Mouse (Mus musculus) limb, embryonic 14.5 days (tissue): Measurements from ENCODE around the gene Tssk4. TPM values are rescaled to one million over a fixed set of nuclear protein-coding genes. Genes with fewer than 3 reads are reported as not detected.

Experiments
- ATAC-seq: fragments of 200-750 bp; cut with Nextera tagmentation; 2 replicates; pipeline ENCODE4 v1.8.0; 2017; ENCODE audit warnings: low read depth, moderate number of reproducible peaks, moderate TSS enrichment; ENCODE audit not compliant: low FRiP score
- DNase-seq: peaks from one replicate; pipeline ENCODE4 v3.0.0-alpha.2; 2015; ENCODE audit warnings: low spot score
- H3K27ac ChIP-seq: fragments of 300-500 bp; sonication (generic); replicated peaks from 2 replicates; pipeline ENCODE4 v1.5.1; 2014; ENCODE audit warnings: low read depth, mild to moderate bottlenecking, low read length, moderate library complexity, mixed read lengths
- H3K27me3 ChIP-seq: fragments of 300-500 bp; sonication (generic); 2 replicates; pipeline ENCODE4 v1.6.1; 2014; ENCODE audit warnings: low read length, mixed read lengths; ENCODE audit not compliant: control insufficient read depth, insufficient read depth
- H3K36me3 ChIP-seq: fragments of 300-500 bp; sonication (generic); 2 replicates; pipeline ENCODE4 v1.6.1; 2014; ENCODE audit warnings: mild to moderate bottlenecking, low read length, moderate library complexity, mixed read lengths; ENCODE audit not compliant: control insufficient read depth, insufficient read depth
- H3K4me1 ChIP-seq: fragments of 300-500 bp; sonication (generic); 2 replicates; pipeline ENCODE4 v1.6.1; 2014; ENCODE audit warnings: antibody characterized with exemption, low read length, mixed read lengths; ENCODE audit not compliant: control insufficient read depth, insufficient read depth
- H3K4me2 ChIP-seq: fragments of 300-500 bp; sonication (generic); replicated peaks from 2 replicates; pipeline ENCODE4 v1.6.1; 2014; ENCODE audit warnings: low read depth, mild to moderate bottlenecking, low read length, moderate library complexity; ENCODE audit not compliant: severe bottlenecking
- H3K4me3 ChIP-seq: fragments of 300-500 bp; sonication (generic); replicated peaks from 2 replicates; pipeline ENCODE4 v1.5.1; 2014; ENCODE audit warnings: low read length
- H3K9ac ChIP-seq: fragments of 300-500 bp; sonication (generic); 2 replicates; pipeline ENCODE4 v1.6.1; 2014; ENCODE audit warnings: mild to moderate bottlenecking, low read depth, low read length, moderate library complexity; ENCODE audit not compliant: severe bottlenecking
- H3K9me3 ChIP-seq: fragments of 300-500 bp; sonication (generic); 2 replicates; pipeline ENCODE4 v1.6.1; 2016; ENCODE audit warnings: low read length; ENCODE audit not compliant: control insufficient read depth
- POLR2A ChIP-seq: fragments of 200-500 bp; IDR thresholded peaks from 2 replicates; pipeline ENCODE4 v1.8.0; 2012; ENCODE audit warnings: inconsistent platforms, mild to moderate bottlenecking, moderate library complexity, borderline replicate concordance; ENCODE audit not compliant: insufficient read depth, insufficient read length; ENCODE audit errors: extremely low read depth
- WGBS: fragments of 180-500 bp; shearing (Covaris S2); extraction: QIAGEN DNeasy Blood & Tissue Kit; methylation state at CpG from one replicate; pipeline ENCODE4 v1.1.7; 2014; 5-methylcytosine and 5-hydroxymethylcytosine counted together
- polyA plus RNA-seq, 2 experiments: library from polyadenylated mRNA; depleted of rRNA in 1 of 2; stranded (reverse) in 1 of 2; unstranded in 1 of 2; fragments of >200 nt; fragmentation: Nextera tagmentation in 1 of 2; extraction: Ambion mirVana in 1 of 2; gene quantifications; 2 replicates each; pipeline versions ENCODE4 v1.2.1 to v1.2.3; 2012 to 2014

Tssk4 gene
- polyA plus RNA-seq, 2 experiments, result 1.4 to 3.3 TPM

- H3K27me3 ChIP-seq, result no peaks in the 10 kb centered on the region
- peaks cover 37% of the 10 kb centered on the region for H3K36me3 ChIP-seq
- peak within 1 kb of the TSS; percentile 79 for H3K27ac ChIP-seq
- WGBS, result under 1% methylated on average over 39 of the region's 39 CpGs
- peak; percentile 91 for DNase-seq
- no peak for TF ChIP-seq POLR2A
- H3K4me1 ChIP-seq, result peaks cover 5% of the 10 kb centered on the region
- peak; percentile 94 for ATAC-seq
- peak within 1 kb of the TSS; percentile 62 for H3K4me3 ChIP-seq
- peak within 1 kb of the TSS; percentile 68 for H3K9ac ChIP-seq
- H3K4me2 ChIP-seq, result peak within 1 kb of the TSS; percentile 59
- no peaks in the 10 kb centered on the region for H3K9me3 ChIP-seq
These were observed 10.1 kb downstream of the Tssk4 start, which contains the start of gene Mdp1 for GRCm38 (mm10) chr14:55659960-55660573. Gene Mdp1 (minus strand): TSS chr14:55660508.

- no peaks in the 10 kb centered on the region for H3K9me3 ChIP-seq
- peak overlapping the region; percentile 59 for H3K4me2 ChIP-seq
- peak overlapping the region; percentile 68; the same call in 1 of the 2 replicates for H3K9ac ChIP-seq
- peaks cover 5% of the 10 kb centered on the region for H3K4me1 ChIP-seq
- H3K27ac ChIP-seq, result peak overlapping the region; percentile 53
- no peak; the same call in 1 of the 2 replicates for ATAC-seq
- TF ChIP-seq POLR2A, result no peak
- H3K4me3 ChIP-seq, result peak overlapping the region; percentile 62
- peaks cover 37% of the 10 kb centered on the region for H3K36me3 ChIP-seq
- no peak for DNase-seq
- 25% methylated on average over 2 of the region's 2 CpGs for WGBS
- H3K27me3 ChIP-seq, result no peaks in the 10 kb centered on the region
These were observed 10.7 kb downstream of the Tssk4 start for GRCm38 (mm10) chr14:55660636-55661035.

- Histone ChIP-seq H3K4me1 (peaks cover 10% of the 10 kb centered on the region), H3K9me3 (no peaks in the 10 kb centered on the region), H3K4me2 (peak overlapping the region; percentile 59), H3K27me3 (no peaks in the 10 kb centered on the region), H3K27ac (peak overlapping the region; percentile 89), H3K36me3 (peaks cover 27% of the 10 kb centered on the region), H3K4me3 (peak overlapping the region; percentile 74), H3K9ac (peak overlapping the region; percentile 78)
- TF ChIP-seq POLR2A, result no peak
- WGBS, result 0% methylated on average over 12 of the region's 12 CpGs
- DNase-seq (no peak), ATAC-seq (peak; percentile 32)
These were observed 21.5 kb downstream of the Tssk4 start for GRCm38 (mm10) chr14:55671486-55671832.

DNA sequence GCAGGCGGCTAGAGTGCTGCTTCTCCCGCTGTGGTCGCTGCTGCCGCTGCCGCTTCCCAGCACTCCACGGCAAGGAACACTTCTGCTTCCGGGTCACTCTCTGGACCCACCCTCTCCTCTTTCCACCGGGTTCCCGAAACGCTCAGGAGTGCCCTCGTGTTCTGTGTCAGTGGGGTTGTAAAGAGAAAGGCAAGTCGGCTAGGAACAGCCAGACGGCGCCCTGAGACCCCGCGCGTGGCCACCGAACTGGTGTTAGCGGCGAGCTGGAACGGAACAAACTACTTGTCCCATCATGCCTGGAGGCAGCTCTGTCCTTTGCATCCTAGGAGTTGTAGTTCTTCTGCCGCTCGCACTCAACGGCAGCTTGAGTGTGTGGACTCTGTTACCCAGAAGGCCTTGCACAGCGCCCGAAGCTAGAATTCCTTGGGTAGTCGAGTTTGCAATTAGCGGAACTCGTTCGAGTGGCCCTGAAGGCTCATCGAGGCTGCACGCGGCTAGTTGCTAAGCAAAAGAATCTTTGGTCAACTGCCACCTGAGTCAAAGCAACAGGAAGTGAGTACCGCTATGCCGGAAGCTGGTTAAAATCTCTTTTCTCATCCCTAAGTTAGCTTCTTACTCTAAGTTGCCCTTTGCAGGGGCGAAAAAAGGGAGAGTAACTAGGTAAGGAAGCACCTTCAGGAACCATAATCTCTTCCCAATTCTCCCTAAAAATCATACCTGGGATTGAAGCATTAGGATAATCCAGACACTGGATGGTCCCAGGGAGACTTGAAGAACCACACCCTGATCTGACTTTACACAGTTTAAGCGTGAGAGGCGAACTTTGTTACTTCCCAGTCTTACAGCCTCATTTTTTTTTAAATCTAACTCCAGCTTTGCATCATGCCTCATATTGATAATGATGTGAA, 22.1 kb downstream of the Tssk4 start, which contains the start of the genes Gmpr2 and Nedd8:
Gene Gmpr2, plus strand, starts transcription at position 109 of the 908 bp plus-strand sequence.
Gene Nedd8, minus strand, starts transcription at position 292 of the 908 bp plus-strand sequence.
- H3K27ac ChIP-seq, result peak within 1 kb of the TSS; percentile 89
- WGBS, result under 1% methylated on average over 38 of the region's 38 CpGs
- no peaks in the 10 kb centered on the region for H3K9me3 ChIP-seq
- peak within 1 kb of the TSS; percentile 74 for H3K4me3 ChIP-seq
- peaks cover 10% of the 10 kb centered on the region for H3K4me1 ChIP-seq
- peak; percentile 95 for DNase-seq
- H3K4me2 ChIP-seq, result peak within 1 kb of the TSS; percentile 59
- ATAC-seq, result peak; percentile 97
- 0 out of 2 replicates have a peak, but pooled peaks have one; percentile 42 for TF ChIP-seq POLR2A
- H3K36me3 ChIP-seq, result peaks cover 29% of the 10 kb centered on the region
- H3K27me3 ChIP-seq, result no peaks in the 10 kb centered on the region
- peak within 1 kb of the TSS; percentile 78 for H3K9ac ChIP-seq

DNA sequence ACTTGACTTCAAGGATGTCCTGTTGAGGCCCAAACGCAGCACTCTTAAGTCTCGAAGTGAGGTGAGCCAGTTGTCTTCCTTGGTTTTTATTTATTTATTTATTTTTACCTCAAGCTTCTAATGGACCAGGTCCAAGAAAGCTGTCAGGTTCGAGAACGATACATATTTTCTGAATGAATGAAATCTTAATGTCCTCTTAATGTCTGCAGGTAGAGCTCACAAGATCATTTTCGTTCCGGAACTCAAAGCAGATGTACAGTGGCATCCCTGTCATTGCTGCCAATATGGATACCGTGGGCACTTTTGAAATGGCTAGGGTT, 22.7 kb downstream of the Tssk4 start:
- peak overlapping the region; percentile 74 for H3K4me3 ChIP-seq
- no peak for TF ChIP-seq POLR2A
- peaks cover 35% of the 10 kb centered on the region for H3K36me3 ChIP-seq
- H3K4me1 ChIP-seq, result peaks cover 10% of the 10 kb centered on the region
- H3K27ac ChIP-seq, result peak overlapping the region; percentile 45; the same call in 1 of the 2 replicates
- 76% methylated on average over 7 of the region's 7 CpGs for WGBS
- DNase-seq (no peak), ATAC-seq (no peak)
- no peaks in the 10 kb centered on the region for H3K9me3 ChIP-seq
- H3K4me2 ChIP-seq, result peak overlapping the region; percentile 59
- H3K27me3 ChIP-seq, result no peaks in the 10 kb centered on the region
- peak overlapping the region; percentile 78 for H3K9ac ChIP-seq
